Mouse (Mus musculus): Measurements from ENCODE around the gene Ddx51.
A peak's percentile ranks its signal among the peaks of the same experiment; 100 is the strongest.

Ddx51 gene

DNA sequence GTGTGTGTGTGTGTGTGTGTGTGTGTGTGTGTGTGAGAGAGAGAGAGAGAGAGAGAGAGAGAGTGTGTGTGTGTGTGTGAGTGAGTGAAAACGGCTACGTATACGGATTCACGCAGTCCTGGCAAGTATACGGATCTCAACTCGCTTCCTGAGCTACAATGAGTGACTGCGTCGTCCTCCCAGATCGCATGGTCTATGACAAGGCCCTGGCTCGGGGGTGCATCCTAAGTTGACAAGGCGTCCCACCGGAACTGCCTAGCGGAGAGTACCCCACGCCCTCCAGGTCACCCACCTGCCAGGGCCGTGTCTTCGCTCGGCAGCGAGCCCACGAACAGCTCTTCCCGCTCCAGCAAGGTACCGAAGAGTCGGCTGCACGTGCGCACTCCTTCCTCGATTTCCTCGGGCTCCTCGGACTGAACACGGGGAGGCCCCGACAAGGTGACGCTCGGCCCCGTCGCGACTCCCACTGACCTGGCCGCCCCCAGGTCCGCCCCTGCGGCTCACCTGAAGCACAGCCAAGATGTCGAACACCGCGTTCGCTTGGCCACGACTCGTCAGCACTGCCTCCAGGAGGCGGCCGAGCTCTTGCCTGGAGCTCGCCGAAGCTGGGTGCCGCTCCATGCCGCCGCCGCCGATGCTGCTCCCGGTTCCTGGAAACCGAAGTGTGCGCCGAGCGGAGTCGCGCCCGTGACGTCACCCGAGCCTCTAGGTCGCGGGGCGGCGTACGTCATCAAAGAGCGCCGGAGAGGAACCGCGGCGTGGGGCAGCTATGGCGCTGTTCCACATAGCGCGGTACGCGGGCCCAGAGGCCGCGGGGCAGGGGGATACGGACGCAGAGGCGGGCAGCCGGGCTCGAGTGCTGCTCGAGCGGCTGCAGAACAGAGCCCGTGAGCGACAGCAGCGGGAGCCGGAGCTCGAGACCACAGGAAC is at the start of gene Ddx51, which contains the start of gene Noc4l:
TSS of gene Ddx51 (plus strand) at position 733 of the 930 bp plus-strand sequence.
TSS of gene Noc4l (minus strand) at position 699 of the 930 bp plus-strand sequence.
- DNase-seq (ENCODE audit: low spot score in 2 of 2), result peak; percentile 94 to 99

- DNase-seq (ENCODE audit: low spot score in 2 of 2), result no peak
Observed at GRCm38 (mm10) chr5:110604311-110604710, 48.9 kb upstream of the Ddx51 start.

GRCm38 (mm10) chr5:110605531-110606221 is 47.6 kb upstream of the Ddx51 start:
- no peak for DNase-seq (ENCODE audit: low spot score in 2 of 2)

GRCm38 (mm10) chr5:110607767-110608166 is 45.5 kb upstream of the Ddx51 start:
- no peak for DNase-seq (ENCODE audit: low spot score in 2 of 2)

GRCm38 (mm10) chr5:110608336-110608735 is 44.9 kb upstream of the Ddx51 start:
- DNase-seq (ENCODE audit: low spot score in 2 of 2), result no peak

- no peak for DNase-seq (ENCODE audit: low spot score in 2 of 2)
Observed at GRCm38 (mm10) chr5:110608941-110609340, 44.3 kb upstream of the Ddx51 start.

- DNase-seq (ENCODE audit: low spot score in 2 of 2), result no peak
Observed at GRCm38 (mm10) chr5:110609425-110609824, 43.8 kb upstream of the Ddx51 start.

DNA sequence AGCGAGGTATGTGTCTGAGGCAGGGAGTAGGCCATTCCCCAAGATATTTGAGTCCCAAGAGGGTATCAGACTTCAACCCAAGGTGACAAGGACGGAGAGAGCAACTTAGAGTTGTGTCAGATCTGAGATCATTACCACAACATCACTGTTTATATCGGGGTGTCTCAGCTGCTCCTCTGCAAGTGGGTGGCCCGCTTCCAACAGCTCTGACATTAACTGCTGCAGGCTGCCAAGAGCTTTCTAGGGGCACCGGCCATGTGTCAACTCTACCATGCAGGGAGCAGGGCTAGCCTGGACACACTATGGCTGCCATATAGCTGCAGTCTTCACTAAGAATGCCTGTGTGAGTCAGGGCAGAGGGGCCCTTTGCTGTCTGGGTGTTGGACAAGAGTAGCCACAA is 43.4 kb upstream of the Ddx51 start:
- DNase-seq (ENCODE audit: low spot score in 2 of 2), result no peak

DNA sequence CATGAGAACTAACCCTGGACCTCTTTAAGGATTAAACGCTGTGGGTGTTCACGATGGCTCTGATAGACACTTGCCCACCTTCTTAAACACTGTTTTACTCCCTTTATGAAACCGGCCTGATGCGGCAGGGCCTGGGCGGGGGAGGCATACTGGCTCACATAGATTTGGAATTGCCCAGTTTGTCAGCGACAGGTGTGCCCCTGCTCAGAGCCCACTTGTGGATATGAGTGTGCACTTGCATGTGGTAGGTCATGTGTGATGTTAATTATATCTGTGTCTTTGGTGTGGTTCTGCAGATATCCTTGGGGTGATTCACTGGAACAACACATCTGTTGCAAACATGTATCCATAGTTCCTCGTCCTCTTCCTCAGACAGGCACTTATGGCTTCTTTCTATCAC is 42.8 kb upstream of the Ddx51 start:
- no peak for DNase-seq (ENCODE audit: low spot score in 2 of 2)

DNA sequence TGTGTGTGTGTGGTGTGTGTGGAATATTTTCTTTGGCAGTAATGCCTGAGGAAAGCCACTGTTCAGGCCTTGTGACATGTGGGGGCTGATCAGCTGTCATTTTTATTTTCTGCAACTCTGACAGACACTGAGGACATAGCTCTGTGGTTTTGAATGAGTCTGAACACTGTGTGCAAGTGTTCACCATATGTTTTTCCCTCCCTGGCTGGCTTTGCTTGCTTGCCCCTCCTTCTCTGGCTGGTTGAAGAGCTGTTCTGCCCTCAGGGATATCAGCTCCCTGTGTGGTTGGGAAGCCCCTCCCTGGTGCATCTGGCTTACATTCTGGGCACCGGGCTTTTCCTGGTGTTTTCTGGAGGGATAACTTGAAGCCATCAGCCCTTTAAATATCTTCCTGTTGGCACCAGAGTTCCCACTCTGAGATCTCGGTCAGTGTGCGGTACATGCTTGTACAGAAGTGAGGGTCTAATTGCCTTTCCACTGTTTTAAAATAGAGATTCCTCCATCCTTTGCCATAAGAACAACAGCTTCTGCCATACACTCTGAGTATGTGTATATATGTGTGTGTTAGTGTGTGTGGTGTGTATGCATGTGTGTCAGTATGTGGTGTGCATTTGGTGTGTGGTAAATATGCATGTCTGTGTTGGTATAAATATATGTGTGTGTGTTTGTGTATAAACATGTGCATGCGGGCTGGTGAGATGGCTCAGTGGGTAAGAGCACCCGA is 41.7 kb upstream of the Ddx51 start:
- DNase-seq (ENCODE audit: low spot score in 2 of 2), result no peak

DNA sequence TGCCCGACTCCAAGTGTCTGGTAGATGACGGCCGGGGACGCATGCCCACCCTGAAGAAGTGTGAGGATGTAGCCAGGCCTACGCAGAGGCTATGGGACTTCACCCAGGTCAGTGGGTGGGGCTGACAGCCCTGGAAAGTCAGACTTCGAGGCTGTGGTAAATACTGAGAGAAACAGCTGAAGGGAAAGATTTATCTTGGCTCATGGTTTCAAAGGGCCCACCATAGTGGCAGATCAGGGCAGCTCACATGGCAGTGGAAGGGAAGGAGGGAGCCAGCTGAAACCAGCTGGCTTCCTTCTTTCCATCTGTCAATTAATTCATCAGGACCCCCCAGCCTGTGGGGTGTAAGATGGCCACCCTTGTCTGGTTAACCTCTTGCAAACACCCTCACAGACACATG is 34.0 kb upstream of the Ddx51 start:
- DNase-seq (ENCODE audit: low spot score in 2 of 2), result no peak

GRCm38 (mm10) chr5:110624319-110624718 is 28.9 kb upstream of the Ddx51 start:
- DNase-seq (ENCODE audit: low spot score in 2 of 2), result no peak

DNA sequence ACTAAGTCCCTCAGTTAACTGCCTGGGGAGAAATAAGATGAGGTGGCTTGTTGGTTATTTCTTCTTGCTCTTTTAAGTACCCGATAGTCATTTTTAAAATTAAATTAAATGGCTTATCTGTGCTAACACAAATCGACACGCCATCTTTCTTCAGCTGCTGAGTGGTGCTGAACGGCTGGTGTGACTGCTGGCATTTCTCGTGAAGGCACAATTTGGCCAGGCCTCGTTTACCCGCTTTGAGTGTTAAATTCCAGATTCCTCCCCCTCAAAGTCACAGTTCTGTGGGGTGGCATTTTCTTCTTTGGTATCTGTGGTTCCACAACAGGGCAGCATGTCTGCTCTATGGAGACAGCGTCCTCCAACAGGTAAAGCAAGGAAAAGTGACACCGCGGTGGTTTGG is 25.9 kb upstream of the Ddx51 start:
- DNase-seq (ENCODE audit: low spot score in 2 of 2), result no peak

- no peak for DNase-seq (ENCODE audit: low spot score in 2 of 2)
Observed at GRCm38 (mm10) chr5:110628156-110628555, 25.1 kb upstream of the Ddx51 start.

GRCm38 (mm10) chr5:110629525-110630120 is 23.6 kb upstream of the Ddx51 start:
- DNase-seq (ENCODE audit: low spot score in 2 of 2), result no peak

DNA sequence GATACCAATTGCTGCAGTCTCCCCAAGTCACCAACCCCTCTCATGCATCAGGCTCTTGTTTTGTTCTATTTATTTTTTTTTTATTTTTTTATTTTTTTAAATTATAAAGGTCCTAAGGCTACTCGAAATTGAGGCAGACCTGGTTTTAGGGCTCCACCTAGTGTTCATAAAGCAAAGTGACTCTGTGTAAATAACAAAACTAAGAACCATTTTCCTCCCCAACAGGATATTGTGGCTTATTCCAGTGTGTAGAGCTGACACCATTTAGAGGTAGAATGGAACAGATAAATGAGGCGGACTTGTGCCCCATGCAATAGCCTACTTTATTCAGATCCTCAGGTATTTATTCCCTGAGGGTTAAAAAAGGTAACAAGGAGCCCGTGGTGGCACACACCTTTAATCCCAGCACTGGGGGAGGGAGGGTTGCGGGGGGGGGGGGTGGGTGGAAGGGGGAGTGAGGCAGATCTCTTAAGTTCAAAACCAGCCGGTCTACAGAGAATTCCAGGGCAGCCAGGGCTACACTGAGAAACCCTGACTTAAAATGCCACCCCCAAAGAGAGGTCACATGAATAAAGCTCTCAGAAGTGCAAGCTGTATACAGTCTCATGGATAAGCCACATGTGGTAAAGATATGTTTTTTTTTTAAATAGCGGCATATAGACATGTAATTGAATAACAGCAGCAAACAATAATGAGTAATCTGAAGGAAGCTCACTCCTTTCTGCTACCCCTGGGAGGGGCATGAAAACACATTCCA is 17.1 kb upstream of the Ddx51 start:
- no peak for DNase-seq (ENCODE audit: low spot score in 2 of 2)

- DNase-seq (ENCODE audit: low spot score in 2 of 2), result no peak
Observed at GRCm38 (mm10) chr5:110638306-110639074, 14.8 kb upstream of the Ddx51 start.

GRCm38 (mm10) chr5:110639459-110639858 is 13.8 kb upstream of the Ddx51 start:
- DNase-seq (ENCODE audit: low spot score in 2 of 2), result peak; percentile 69 to 84

DNA sequence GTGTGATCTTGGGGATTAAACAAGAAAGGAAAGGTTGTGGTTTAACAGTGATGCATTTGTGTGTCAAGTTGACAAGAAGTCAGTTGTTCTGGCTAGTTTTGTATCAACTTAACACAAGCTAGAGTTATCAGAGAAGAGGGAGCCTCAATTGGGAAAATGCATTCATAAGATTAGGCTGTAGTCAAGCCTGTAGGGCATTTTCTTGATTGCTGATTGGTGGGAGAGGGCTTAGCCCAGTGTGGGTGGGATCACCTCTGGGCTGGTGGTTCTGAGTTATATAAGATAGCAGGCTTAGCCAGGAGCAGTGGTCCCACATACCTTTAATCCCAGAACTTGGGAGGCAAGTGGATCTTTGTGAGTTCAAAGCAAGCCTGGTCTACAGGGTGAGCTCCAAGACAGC is 6.9 kb upstream of the Ddx51 start:
- no peak for DNase-seq (ENCODE audit: low spot score in 2 of 2)

DNA sequence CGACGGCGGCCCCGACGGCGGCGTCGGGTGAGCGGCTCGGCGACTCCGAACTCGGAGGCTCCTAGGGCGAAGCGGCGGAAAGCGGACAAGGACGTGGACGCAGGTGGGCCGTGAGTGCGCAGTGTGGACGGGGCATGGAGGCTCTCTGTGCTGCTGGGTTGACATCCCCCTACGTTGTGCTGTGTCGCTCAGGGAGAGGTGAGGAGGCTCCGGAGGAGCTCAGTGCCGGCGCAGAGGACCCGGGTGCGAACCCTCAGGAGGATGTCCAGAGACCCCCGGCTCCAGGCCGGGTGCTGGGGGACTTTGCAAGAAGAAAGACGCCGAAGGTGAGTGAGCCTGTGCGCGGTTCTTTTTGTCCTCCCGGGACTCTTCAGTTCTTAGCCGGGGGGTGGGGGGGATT is 435 bp downstream of the Ddx51 start:
- DNase-seq (ENCODE audit: low spot score in 2 of 2), result no peak
